Mouse (Mus musculus): ENCODE measurements at regions not wholly inside any gene's neighbourhood (a gene's known extent, or its start where the extent isn't known, plus 50 kb on each side); places are given as distances from the start of the nearest gene placed in this dataset.
"Not testable (repeated sequence)": the region's sequence is repeated elsewhere in the genome, so short reads cannot be mapped to it uniquely, and the experiment has no call there.

DNA sequence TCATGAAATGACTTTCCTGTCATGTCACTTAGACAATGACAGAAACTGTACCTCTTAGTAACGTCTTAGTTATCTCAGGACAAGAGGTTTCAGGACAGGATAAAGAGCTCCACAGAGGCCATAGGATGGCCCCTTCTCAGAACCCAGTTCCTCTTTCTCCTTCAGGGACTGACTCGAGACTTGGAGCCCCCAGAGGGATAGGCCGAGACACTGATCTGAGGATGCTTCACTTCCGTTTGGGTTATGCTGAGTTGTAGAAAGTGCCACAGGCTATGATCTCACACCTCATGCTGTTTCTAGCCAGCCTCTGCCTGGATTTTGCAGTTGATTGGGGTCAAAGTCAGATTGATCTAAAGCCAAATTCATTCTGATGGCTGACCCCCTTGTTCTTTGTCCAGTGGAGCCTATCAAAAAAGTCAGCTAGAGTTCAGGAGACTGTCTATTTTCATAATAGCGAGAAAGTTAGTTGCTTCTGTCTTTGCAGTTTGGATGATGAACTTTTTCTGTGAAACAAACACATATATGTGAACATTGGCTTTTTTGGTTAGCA lies 70.7 kb downstream of the Sult3a2 start:
- DNase-seq (ENCODE audit: low read depth): no peak

DNA sequence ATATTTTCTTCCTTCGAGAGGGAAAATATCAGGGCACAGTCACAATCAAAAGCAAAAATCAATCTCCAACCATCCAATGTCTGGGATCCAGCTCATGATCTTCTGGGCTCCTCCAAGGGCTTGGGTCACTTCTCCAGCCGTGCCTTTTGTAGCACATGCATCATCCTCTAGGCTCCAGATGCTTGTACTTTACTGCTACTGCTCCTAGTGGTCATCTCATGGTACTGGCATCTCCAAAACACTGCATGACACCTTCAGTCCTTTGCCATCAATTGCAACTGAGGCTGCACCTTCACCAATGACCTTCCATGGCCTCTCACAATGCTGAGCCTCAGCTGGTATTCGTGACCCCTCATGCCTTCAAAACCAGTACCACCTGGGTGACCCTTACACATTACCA lies 77.8 kb downstream of the Sult3a2 start:
- not testable (repeated sequence) for DNase-seq (ENCODE audit: low read depth)

DNA sequence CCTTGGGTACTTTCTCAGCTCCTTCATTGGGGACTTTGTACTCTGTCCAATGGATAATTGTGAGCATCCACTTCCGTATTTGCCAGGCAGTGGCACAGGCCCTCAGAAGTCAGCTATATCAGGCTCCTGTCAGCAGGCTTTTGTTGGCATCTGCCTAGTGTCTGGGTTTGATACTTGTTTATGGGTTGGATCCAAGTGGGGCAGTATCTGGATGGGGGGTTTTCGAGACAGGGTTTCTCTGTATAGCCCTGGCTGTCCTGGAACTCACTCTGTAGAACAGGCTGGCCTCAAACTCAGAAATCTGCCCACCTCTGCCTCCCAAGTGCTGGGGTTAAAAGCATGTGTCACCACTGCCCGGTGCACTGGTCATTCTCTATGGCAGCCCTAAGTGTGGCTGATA lies 79.7 kb upstream of the Clvs2 start:
- DNase-seq (ENCODE audit: low read depth): not testable (repeated sequence)

DNA sequence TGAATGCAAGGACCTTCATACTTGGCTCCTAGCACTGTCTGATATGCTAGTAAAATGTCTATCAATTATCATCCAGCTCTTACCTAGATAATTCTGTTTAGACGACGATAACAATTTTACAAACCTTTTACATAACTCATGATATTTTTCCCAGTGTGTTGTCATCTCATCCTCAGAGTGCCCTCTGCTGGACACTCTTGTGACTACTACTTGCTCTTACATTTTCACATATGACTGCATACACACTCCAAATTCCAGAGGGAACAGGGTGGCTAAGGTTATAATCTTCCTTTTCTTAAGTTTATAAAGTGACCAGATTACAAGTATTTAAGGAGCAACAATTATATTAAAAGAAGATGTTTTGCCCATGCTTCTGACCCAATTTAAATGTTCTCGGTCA lies 78.9 kb upstream of the Clvs2 start:
- DNase-seq (ENCODE audit: low read depth): peak; percentile 13
